Mouse (Mus musculus): ENCODE results near the gene Atl1. TPM values are rescaled to one million over a fixed set of nuclear protein-coding genes. Genes with fewer than 3 reads are reported as not detected.

The Atl1 gene
- polyA plus RNA-seq, 1 experiment from 2014 or later, result 3.9 TPM

DNA sequence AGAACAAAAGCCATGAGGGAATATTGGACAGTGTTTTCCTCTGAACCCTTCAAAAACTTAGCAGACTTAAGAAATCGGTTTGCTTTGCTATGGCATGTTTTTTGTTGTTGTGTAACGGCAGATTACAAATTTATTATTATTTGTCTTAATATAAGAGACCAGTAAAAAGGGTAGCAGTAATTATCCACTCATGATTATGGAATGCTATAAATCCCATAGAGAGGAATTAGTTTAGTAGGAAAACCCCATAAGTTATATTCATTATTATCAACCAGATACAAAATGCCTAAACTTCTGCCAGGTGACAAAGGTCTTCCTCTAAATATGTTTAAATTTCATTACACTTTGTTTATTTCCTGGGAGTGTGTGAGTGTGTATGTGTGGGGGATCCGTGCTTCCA is 693 bp upstream of the Atl1 start:
- Histone ChIP-seq H3K27ac (ENCODE audit: low read length) (peak overlapping the region; percentile 95; the same call in 1 of the 2 replicates), H3K9me3 (ENCODE audit: control insufficient read depth, low read length) (no peaks in the 10 kb centered on the region), H3K36me3 (ENCODE audit: control insufficient read depth, insufficient read depth, low read length) (no peaks in the 10 kb centered on the region), H3K4me3 (ENCODE audit: low read length) (peak overlapping the region; percentile 95), H3K27me3 (ENCODE audit: control insufficient read depth, insufficient read depth, low read depth, low read length) (no peaks in the 10 kb centered on the region), H3K4me1 (replicated peaks; ENCODE audit: control insufficient read depth, insufficient read depth, low read length) (peaks cover 29% of the 10 kb centered on the region), H3K9ac (ENCODE audit: low read length) (peak overlapping the region; percentile 97), H3K4me2 (ENCODE audit: low read depth, low read length) (peak overlapping the region; percentile 66)
- ATAC-seq (ENCODE audit: low read depth), result no peak
- 25% methylated on average over 3 of the region's 3 CpGs for WGBS

DNA sequence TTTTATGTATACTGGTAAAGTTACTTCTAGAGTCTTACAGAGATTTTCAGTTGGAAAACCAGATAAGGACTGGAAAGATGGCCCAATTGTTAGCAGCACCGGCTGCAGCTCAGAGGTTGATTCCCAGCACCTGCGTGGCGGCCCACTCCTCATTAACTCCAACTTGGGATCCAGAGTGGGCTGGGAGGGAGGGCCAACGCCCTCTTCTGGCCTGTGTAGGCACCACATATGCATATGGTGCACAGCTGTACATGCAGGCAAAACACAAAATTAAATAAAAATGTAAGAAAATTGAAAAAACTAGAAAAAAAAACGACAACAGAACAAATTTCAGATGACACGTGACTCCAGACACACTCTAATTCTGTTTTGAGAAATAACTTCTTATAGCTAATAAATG is 1.5 kb downstream of the Atl1 start:
- H3K4me2 ChIP-seq (ENCODE audit: low read depth, low read length), result no peak overlapping the region
- H3K4me1 ChIP-seq (replicated peaks; ENCODE audit: control insufficient read depth, insufficient read depth, low read length), result peaks cover 26% of the 10 kb centered on the region
- no peak for ATAC-seq (ENCODE audit: low read depth)
- no peaks in the 10 kb centered on the region for H3K9me3 ChIP-seq (ENCODE audit: control insufficient read depth, low read length)
- WGBS, result 60% methylated on average over 6 of the region's 6 CpGs
- no peak overlapping the region for H3K9ac ChIP-seq (ENCODE audit: low read length)
- H3K4me3 ChIP-seq (ENCODE audit: low read length), result no peak overlapping the region
- no peak overlapping the region for H3K27ac ChIP-seq (ENCODE audit: low read length)
- no peaks in the 10 kb centered on the region for H3K36me3 ChIP-seq (ENCODE audit: control insufficient read depth, insufficient read depth, low read length)
- no peaks in the 10 kb centered on the region for H3K27me3 ChIP-seq (ENCODE audit: control insufficient read depth, insufficient read depth, low read depth, low read length)

DNA sequence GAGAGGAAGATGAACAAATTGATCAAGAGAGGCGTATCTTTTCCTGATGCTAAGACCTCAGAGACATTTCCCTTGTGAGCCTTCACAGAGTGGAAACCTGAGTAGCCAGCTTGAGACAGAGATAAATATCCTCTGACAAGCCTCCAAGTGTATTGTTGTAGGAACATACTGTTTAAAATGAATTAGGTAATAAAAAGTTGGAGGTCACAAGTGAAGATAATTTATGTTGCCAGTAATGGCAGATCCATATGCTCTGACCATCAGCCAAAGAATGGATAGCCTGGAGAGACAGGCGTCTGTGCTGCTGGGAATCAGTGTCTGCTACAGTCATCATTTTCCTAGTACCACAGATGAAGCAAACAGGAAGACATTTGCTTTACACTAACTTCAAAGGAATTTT is 2.6 kb downstream of the Atl1 start:
- H3K27ac ChIP-seq (ENCODE audit: low read length), result peak overlapping the region; percentile 36; the same call in 1 of the 2 replicates

DNA sequence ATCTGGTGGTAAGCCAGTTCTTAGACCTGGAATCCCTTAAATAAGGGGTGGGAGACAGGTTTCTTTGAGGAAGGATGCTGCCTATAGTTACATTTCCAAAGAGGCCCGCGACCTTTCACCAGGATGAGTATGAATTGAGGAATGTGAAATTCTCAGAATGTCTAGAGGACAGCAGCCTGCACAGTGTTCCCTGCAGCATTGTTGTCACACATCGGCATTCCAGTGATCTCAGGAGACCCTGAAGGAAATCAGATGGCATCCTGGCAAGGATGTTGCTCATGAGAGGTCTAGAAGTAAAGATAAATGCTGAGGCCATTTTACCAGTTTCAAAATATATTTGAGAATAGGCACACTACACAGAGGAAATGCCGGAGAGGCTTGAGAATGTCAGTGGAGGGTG is 5.7 kb downstream of the Atl1 start:
- Histone ChIP-seq H3K36me3 (ENCODE audit: control insufficient read depth, insufficient read depth, low read length) (no peaks in the 10 kb centered on the region), H3K9ac (ENCODE audit: low read length) (no peak overlapping the region), H3K27ac (ENCODE audit: low read length) (no peak overlapping the region), H3K27me3 (ENCODE audit: control insufficient read depth, insufficient read depth, low read depth, low read length) (no peaks in the 10 kb centered on the region), H3K4me1 (replicated peaks; ENCODE audit: control insufficient read depth, insufficient read depth, low read length) (peaks cover 4% of the 10 kb centered on the region), H3K4me3 (ENCODE audit: low read length) (no peak overlapping the region), H3K9me3 (ENCODE audit: control insufficient read depth, low read length) (no peaks in the 10 kb centered on the region), H3K4me2 (ENCODE audit: low read depth, low read length) (no peak overlapping the region)
- 78% methylated on average over 4 of the region's 4 CpGs for WGBS
- no peak for ATAC-seq (ENCODE audit: low read depth)

More for the DNA sequence above, 2.6 kb downstream of the Atl1 start:
- peaks cover 19% of the 10 kb centered on the region for H3K4me1 ChIP-seq (replicated peaks; ENCODE audit: control insufficient read depth, insufficient read depth, low read length)
- H3K27me3 ChIP-seq (ENCODE audit: control insufficient read depth, insufficient read depth, low read depth, low read length), result no peaks in the 10 kb centered on the region
- no peak overlapping the region for H3K4me3 ChIP-seq (ENCODE audit: low read length)
- WGBS, result 39% methylated on average over 2 of the region's 2 CpGs
- H3K36me3 ChIP-seq (ENCODE audit: control insufficient read depth, insufficient read depth, low read length), result no peaks in the 10 kb centered on the region
- no peak overlapping the region for H3K4me2 ChIP-seq (ENCODE audit: low read depth, low read length)
- no peak overlapping the region for H3K9ac ChIP-seq (ENCODE audit: low read length)
- ATAC-seq (ENCODE audit: low read depth), result no peak
- H3K9me3 ChIP-seq (ENCODE audit: control insufficient read depth, low read length), result no peaks in the 10 kb centered on the region

DNA sequence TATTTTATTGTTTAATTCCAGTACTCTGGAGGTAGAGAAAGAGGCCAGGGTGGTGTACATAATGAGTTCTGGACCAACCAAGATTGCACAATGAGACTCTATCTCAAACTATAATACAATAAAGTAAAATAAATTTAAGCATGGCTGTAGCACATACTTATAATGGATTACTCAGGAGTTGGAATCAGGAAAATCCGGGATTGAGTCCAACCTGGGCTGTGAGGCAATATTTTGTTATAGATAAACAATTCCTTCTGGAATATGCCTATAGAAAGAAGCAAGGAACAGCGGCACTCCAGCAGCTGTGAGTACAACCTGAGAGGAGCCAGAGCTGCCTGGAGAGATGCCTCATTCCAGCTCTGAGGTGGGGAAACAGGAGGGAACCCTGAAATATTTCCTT is 12.6 kb downstream of the Atl1 start:
- H3K27ac ChIP-seq (ENCODE audit: low read length), result no peak overlapping the region
- H3K4me1 ChIP-seq (replicated peaks; ENCODE audit: control insufficient read depth, insufficient read depth, low read length), result peaks cover 9% of the 10 kb centered on the region; the same call in 1 of the 2 replicates
- ATAC-seq (ENCODE audit: low read depth), result no peak
- WGBS, result 48% methylated on average over 2 of the region's 2 CpGs
- H3K9me3 ChIP-seq (ENCODE audit: control insufficient read depth, low read length), result no peaks in the 10 kb centered on the region
- no peak overlapping the region for H3K9ac ChIP-seq (ENCODE audit: low read length)
- no peaks in the 10 kb centered on the region for H3K36me3 ChIP-seq (ENCODE audit: control insufficient read depth, insufficient read depth, low read length)
- no peak overlapping the region for H3K4me3 ChIP-seq (ENCODE audit: low read length)
- H3K27me3 ChIP-seq (ENCODE audit: control insufficient read depth, insufficient read depth, low read depth, low read length), result no peaks in the 10 kb centered on the region
- no peak overlapping the region for H3K4me2 ChIP-seq (ENCODE audit: low read depth, low read length)

DNA sequence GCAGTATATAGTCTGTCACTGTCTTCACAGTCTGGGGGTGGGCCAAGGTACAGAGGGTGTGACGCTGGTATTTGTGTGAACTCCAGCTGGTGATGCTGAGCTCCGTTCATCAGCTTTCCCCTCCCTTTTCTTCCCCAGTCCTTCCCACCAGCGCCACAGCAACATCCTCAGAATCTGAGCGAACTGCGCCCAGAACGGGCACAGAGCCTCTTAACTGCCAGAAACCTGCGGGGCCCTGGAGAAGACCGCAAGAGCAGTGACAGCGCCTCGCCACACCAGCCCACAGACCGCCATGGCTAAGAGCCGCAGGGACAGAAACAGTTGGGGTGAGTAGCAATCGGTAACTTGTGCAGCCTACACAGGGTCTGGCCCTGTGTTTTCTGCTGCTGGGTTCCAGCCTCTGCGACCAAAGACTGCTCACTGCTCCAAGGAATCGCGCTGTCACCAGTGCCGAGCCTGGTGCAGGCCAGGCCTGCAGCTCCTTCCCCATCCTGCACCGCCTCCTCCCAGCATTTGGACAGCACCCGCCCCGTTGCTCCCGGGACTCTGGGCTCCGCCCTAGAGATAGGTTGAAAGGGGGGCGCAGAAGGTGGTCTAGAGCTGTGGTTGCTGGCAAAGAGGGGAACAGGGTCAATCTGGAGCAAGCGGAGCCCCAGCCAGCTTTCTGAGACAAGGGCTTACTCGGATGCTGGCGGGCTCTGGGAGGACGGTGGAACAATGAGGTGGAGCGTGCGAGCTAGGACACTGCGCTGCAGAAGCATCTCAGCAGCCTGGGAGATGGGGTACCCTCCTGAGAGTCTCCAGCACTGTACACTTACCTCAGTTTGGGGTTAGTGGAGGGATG is 15.5 kb downstream of the Atl1 start:
- WGBS, result 8% methylated on average over 30 of the region's 30 CpGs
- Histone ChIP-seq H3K4me2 (ENCODE audit: low read depth, low read length) (peak overlapping the region; percentile 57), H3K4me1 (replicated peaks; ENCODE audit: control insufficient read depth, insufficient read depth, low read length) (peaks cover 9% of the 10 kb centered on the region; the same call in 1 of the 2 replicates), H3K36me3 (ENCODE audit: control insufficient read depth, insufficient read depth, low read length) (no peaks in the 10 kb centered on the region), H3K9me3 (ENCODE audit: control insufficient read depth, low read length) (no peaks in the 10 kb centered on the region), H3K27me3 (ENCODE audit: control insufficient read depth, insufficient read depth, low read depth, low read length) (no peaks in the 10 kb centered on the region), H3K9ac (ENCODE audit: low read length) (0 out of 2 replicates have a peak overlapping the region, but pooled peaks have one; percentile 11), H3K27ac (ENCODE audit: low read length) (no peak overlapping the region), H3K4me3 (ENCODE audit: low read length) (peak overlapping the region; percentile 32)
- ATAC-seq (ENCODE audit: low read depth), result peak; percentile 68; the same call in 1 of the 2 replicates

DNA sequence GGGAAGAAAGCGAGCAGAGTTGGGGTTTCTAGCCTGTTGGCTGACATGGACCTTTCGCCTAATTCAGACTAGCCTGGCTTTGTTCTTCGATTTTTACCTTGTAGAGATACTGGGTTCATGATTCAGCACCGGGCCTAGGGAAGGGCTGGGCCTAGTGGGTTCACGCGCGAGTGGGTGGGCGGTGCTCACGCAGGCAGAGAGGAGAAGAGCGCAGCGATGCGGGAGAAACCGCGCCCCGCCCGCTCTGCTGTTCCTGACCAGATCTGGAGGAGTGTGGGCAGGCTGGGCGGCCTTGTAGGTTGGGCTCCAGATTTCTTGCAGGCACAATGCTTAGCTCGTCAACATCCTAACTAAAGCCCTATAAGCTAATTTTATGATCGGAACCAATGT is 16.1 kb downstream of the Atl1 start:
- H3K27me3 ChIP-seq (ENCODE audit: control insufficient read depth, insufficient read depth, low read depth, low read length), result no peaks in the 10 kb centered on the region
- WGBS, result 43% methylated on average over 19 of the region's 19 CpGs
- no peak for ATAC-seq (ENCODE audit: low read depth)
- peaks cover 9% of the 10 kb centered on the region; the same call in 1 of the 2 replicates for H3K4me1 ChIP-seq (replicated peaks; ENCODE audit: control insufficient read depth, insufficient read depth, low read length)
- no peaks in the 10 kb centered on the region for H3K9me3 ChIP-seq (ENCODE audit: control insufficient read depth, low read length)
- H3K4me3 ChIP-seq (ENCODE audit: low read length), result no peak overlapping the region
- peak overlapping the region; percentile 57 for H3K4me2 ChIP-seq (ENCODE audit: low read depth, low read length)
- no peak overlapping the region for H3K27ac ChIP-seq (ENCODE audit: low read length)
- no peaks in the 10 kb centered on the region for H3K36me3 ChIP-seq (ENCODE audit: control insufficient read depth, insufficient read depth, low read length)
- H3K9ac ChIP-seq (ENCODE audit: low read length), result no peak overlapping the region

DNA sequence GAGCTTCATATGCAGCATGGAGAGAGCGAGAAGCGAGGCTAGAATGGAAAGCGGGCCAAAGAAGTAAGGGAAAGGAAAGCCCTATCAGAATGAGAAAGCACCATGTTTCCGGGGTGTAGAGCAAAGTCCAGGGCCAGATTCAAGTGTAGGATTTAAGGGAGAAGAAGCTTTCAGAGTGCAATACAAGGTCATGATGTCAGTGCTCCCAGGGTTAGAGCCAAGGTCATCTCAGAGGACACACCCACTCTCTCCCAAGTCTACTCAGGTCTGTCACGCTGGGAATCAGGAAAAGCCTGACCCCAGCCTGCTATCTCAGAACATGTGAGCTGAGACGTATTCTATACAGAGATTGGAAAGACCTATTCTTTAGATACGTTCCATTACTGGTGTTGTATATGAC is 19.5 kb downstream of the Atl1 start:
- Histone ChIP-seq H3K36me3 (ENCODE audit: control insufficient read depth, insufficient read depth, low read length) (no peaks in the 10 kb centered on the region), H3K4me3 (ENCODE audit: low read length) (no peak overlapping the region), H3K4me2 (ENCODE audit: low read depth, low read length) (no peak overlapping the region), H3K9me3 (ENCODE audit: control insufficient read depth, low read length) (no peaks in the 10 kb centered on the region), H3K27me3 (ENCODE audit: control insufficient read depth, insufficient read depth, low read depth, low read length) (no peaks in the 10 kb centered on the region), H3K4me1 (replicated peaks; ENCODE audit: control insufficient read depth, insufficient read depth, low read length) (peaks cover 9% of the 10 kb centered on the region; the same call in 1 of the 2 replicates), H3K27ac (ENCODE audit: low read length) (no peak overlapping the region), H3K9ac (ENCODE audit: low read length) (no peak overlapping the region)
- 79% methylated on average over 7 of the region's 7 CpGs for WGBS
- no peak for ATAC-seq (ENCODE audit: low read depth)

DNA sequence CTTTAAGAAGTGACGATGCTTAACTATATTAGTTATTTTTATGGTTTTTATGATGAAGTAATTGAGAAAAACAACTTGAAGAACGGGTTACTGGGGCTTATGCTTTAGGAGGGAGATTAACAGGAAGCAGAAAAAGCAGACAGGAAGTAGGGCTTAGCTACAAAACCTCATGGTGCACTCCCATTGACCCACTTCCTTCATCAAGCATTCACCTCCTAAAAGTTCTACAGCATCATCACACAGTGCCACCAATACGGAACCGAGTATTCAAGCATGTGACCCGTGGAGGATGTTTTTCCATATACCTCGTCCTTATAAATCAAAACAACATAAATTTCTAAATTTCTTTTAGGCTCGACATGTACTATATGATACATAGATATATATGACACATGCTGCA is 20.3 kb downstream of the Atl1 start:
- Histone ChIP-seq H3K27me3 (ENCODE audit: control insufficient read depth, insufficient read depth, low read depth, low read length) (no peaks in the 10 kb centered on the region), H3K36me3 (ENCODE audit: control insufficient read depth, insufficient read depth, low read length) (no peaks in the 10 kb centered on the region), H3K27ac (ENCODE audit: low read length) (no peak overlapping the region), H3K9me3 (ENCODE audit: control insufficient read depth, low read length) (no peaks in the 10 kb centered on the region), H3K4me3 (ENCODE audit: low read length) (no peak overlapping the region), H3K9ac (ENCODE audit: low read length) (no peak overlapping the region), H3K4me1 (replicated peaks; ENCODE audit: control insufficient read depth, insufficient read depth, low read length) (peaks cover 5% of the 10 kb centered on the region; the same call in 1 of the 2 replicates), H3K4me2 (ENCODE audit: low read depth, low read length) (no peak overlapping the region)
- 81% methylated on average over 7 of the region's 7 CpGs for WGBS
- no peak for ATAC-seq (ENCODE audit: low read depth)

Measured in lung, embryonic 16.5 days (tissue).